Mouse (Mus musculus): ENCODE results near the gene Uhrf2. TPM values are rescaled to one million over a fixed set of nuclear protein-coding genes. Genes with fewer than 3 reads are reported as not detected.

The Uhrf2 gene
- 92.9 and 100 TPM in 2 replicates for polyA plus RNA-seq (2016; fragmentation: Nextera tagmentation; extraction: Ambion mirVana)

- Histone ChIP-seq H3K9me3 (no peaks in the 10 kb centered on the region), H3K36me3 (no peaks in the 10 kb centered on the region), H3K4me1 (replicated peaks) (peaks cover 32% of the 10 kb centered on the region), H3K27me3 (no peaks in the 10 kb centered on the region), H3K4me2 (peak within 1 kb of the TSS; percentile 78), H3K4me3 (replicated peaks) (peak within 1 kb of the TSS; percentile 98), H3K9ac (replicated peaks) (peak within 1 kb of the TSS; percentile 100), H3K27ac (peak within 1 kb of the TSS; percentile 98)
- ATAC-seq (ENCODE audit: insufficient number of reproducible peaks, insufficient read depth, low FRiP score, low TSS enrichment, low read depth) = peak; percentile 96
- 1% methylated on average over 74 of the region's 74 CpGs for WGBS
These were observed at the start of gene Uhrf2 for GRCm38 (mm10) chr19:30029894-30030635. Gene Uhrf2, plus strand, starts transcription at chr19:30030513.

DNA sequence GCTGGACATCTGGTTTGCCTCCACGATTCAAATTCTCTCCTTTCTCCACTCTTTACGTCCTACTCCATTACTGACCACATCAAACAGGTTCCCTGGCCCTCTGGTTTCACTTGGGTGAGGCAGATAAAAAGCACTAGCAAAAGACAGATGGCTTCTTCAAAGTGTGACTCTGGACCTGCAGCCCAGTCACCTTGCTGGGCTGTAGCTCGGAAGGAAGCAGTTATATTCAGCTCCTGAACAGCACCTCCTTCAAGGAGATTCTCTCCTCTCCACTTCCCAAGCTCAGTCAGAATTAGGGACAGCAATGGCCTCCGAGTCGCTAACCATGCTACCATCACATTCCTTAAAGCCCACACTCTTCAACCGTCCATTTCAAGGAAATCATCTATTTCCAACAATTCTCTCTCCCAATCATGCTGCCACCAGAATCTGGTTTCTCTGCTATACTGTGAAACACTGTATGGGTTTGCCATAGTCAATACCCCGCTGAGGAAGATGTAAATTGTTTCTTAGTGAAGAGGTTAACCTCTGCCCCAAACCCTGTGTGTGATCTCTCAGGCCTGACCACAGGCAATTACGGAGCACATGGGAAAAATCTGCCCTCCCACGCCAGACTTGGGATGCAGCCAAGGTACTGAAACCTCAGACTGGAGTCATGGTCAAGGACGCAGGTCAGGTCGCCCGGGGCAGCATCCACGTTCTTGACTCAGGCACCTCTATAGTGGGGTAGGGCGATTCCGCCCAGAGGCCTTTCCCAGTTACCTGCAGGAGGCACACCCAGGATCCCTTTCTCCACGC, 45.9 kb upstream of the Uhrf2 start:
- WGBS = 76% methylated on average over 16 of the region's 16 CpGs
- Histone ChIP-seq H3K9ac (replicated peaks) (no peak overlapping the region), H3K36me3 (no peaks in the 10 kb centered on the region), H3K9me3 (no peaks in the 10 kb centered on the region), H3K4me1 (replicated peaks) (no peaks in the 10 kb centered on the region), H3K4me2 (no peak overlapping the region), H3K4me3 (replicated peaks) (no peak overlapping the region), H3K27me3 (no peaks in the 10 kb centered on the region), H3K27ac (no peak overlapping the region)
- no peak for ATAC-seq (ENCODE audit: insufficient number of reproducible peaks, insufficient read depth, low FRiP score, low TSS enrichment, low read depth)

DNA sequence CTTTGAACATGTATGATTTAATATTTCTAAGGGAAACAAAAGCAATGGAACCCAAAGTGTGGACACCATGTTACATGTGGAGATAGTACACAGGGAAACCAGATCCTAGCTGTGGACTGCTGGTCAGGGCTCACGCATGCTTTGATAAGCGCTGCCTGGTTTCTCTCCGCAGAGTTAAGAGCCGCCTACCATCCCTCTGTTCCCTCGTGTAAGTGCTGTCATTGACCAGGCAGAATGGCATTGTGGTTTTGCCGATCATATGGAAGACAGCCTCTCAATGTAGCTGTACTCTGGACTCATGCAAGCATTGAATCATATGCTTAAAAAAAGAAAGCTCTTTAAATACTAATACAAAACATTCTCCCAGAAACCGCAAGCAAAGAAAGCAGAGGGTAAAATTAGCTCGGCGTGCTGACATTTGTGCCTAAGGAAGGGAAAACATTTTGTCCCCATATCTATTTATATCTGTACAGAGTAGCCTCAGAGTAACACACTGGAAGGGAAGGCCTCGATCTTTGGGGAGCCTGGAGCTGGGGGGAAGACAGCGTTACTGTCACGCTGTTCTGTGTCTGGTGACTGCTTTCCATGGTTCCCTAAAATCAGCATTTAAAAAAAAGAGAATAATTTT, 43.7 kb upstream of the Uhrf2 start:
- Histone ChIP-seq H3K4me1 (replicated peaks) (no peaks in the 10 kb centered on the region), H3K4me3 (replicated peaks) (no peak overlapping the region), H3K9ac (replicated peaks) (no peak overlapping the region), H3K27me3 (no peaks in the 10 kb centered on the region), H3K36me3 (no peaks in the 10 kb centered on the region), H3K9me3 (no peaks in the 10 kb centered on the region), H3K4me2 (no peak overlapping the region), H3K27ac (no peak overlapping the region)
- ATAC-seq (ENCODE audit: insufficient number of reproducible peaks, insufficient read depth, low FRiP score, low TSS enrichment, low read depth) = no peak
- 89% methylated on average over 12 of the region's 12 CpGs for WGBS

DNA sequence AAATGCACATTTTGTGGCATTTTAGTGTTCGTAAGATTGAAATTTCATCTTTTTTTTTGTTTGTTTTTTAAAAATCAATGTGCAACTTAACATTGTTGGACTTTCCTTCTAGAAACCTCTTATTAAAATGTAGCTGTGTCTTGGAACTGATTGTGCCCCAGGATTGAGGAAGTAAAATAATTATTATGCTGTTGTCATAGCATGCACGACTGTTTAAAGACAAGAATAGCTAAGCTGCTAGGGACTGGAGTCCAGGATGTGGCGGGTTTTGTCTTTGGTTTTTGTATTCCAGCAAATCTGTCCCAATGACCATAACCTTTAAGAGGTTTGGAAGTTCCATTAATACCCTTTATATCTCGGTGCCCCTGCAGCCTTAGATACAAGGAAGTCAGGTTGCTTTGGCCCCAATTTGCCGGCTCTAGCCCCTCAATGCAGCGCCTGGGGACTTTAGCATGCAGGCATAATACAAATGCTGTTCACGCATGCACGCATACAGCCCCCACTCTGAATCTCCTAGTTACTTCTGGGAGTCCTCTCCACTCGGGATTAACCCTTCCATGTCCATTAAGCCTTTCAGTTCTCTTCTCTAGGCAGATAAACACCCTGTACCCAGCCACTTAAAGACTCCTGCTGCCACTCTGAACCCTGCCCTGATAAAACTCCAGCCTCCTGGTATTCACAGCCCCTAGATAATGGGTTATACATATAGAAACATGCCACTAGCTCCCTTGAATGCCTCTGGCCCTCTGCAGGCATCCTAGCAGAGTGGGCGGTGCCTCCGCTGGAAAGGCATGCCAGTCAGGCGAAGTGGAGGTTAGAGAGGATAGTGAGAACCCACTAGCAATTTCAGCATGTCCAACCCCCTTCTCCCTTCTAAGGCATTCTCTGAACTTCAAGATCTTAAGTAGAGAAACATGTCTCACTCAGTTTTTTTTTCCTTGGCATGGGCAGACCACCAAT, 29.6 kb upstream of the Uhrf2 start:
- 72% methylated on average over 12 of the region's 12 CpGs for WGBS
- Histone ChIP-seq H3K27me3 (no peaks in the 10 kb centered on the region), H3K4me1 (replicated peaks) (no peaks in the 10 kb centered on the region), H3K4me2 (no peak overlapping the region), H3K4me3 (replicated peaks) (no peak overlapping the region), H3K9me3 (no peaks in the 10 kb centered on the region), H3K9ac (replicated peaks) (no peak overlapping the region), H3K36me3 (no peaks in the 10 kb centered on the region), H3K27ac (no peak overlapping the region)
- no peak for ATAC-seq (ENCODE audit: insufficient number of reproducible peaks, insufficient read depth, low FRiP score, low TSS enrichment, low read depth)

DNA sequence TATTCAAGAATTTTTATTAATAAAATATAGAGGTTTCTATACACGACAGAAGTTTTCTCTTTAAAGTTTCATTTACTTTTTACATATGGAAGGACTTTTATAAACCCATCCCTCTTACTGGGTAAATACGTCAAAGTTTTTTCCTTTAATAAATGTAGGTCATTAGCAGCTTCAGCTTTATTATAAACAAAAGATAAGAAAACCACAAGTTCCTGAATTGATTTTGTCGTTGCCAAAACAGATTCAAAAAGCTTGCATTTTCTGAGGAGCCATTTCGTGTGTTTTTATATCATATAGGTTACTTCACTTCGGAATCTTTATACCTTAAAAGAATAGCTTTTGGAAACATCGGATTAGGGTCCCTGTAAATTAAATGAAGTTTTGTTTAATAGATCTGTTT, 28.8 kb upstream of the Uhrf2 start:
- Histone ChIP-seq H3K27ac (no peak overlapping the region), H3K9ac (replicated peaks) (no peak overlapping the region), H3K4me1 (replicated peaks) (no peaks in the 10 kb centered on the region), H3K27me3 (no peaks in the 10 kb centered on the region), H3K4me3 (replicated peaks) (no peak overlapping the region), H3K4me2 (no peak overlapping the region), H3K9me3 (no peaks in the 10 kb centered on the region), H3K36me3 (no peaks in the 10 kb centered on the region)
- 84% methylated on average over 6 of the region's 6 CpGs for WGBS
- ATAC-seq (ENCODE audit: insufficient number of reproducible peaks, insufficient read depth, low FRiP score, low TSS enrichment, low read depth) = no peak

- ATAC-seq (ENCODE audit: insufficient number of reproducible peaks, insufficient read depth, low FRiP score, low TSS enrichment, low read depth) = no peak
- no peaks in the 10 kb centered on the region for H3K4me1 ChIP-seq (replicated peaks)
- H3K4me3 ChIP-seq (replicated peaks) = no peak within 1 kb of the TSS
- no peaks in the 10 kb centered on the region for H3K9me3 ChIP-seq
- 90% methylated on average over 9 of the region's 9 CpGs for WGBS
- no peaks in the 10 kb centered on the region for H3K36me3 ChIP-seq
- H3K27ac ChIP-seq = no peak within 1 kb of the TSS
- no peaks in the 10 kb centered on the region for H3K27me3 ChIP-seq
- no peak within 1 kb of the TSS for H3K4me2 ChIP-seq
- no peak within 1 kb of the TSS for H3K9ac ChIP-seq (replicated peaks)
These were observed 26.7 kb upstream of the Uhrf2 start, which contains the start of gene Trpd52l3 for GRCm38 (mm10) chr19:30003621-30004020. Gene Trpd52l3, plus strand, starts transcription at chr19:30003790.

DNA sequence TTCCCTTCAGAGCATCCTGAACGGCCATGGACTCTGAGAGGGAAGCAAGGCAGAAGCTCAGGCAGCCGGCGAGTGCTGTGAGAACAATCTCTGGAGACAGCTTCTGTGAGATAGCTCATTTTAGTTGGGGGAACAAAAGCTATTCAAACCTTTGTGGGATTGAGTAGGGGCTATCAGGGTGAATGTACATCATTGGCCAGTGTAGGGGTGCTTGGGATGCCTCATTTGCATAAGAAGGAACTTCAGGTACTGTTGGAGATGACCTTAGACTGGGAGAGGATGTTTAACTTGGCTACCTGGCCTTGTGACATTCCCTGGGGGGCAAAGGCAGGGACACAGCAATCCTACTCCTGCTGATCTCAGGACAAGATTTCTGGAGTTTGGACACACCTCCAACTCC, 23.9 kb upstream of the Uhrf2 start:
- Histone ChIP-seq H3K27ac (no peak overlapping the region), H3K9ac (replicated peaks) (no peak overlapping the region), H3K4me2 (no peak overlapping the region), H3K4me3 (replicated peaks) (no peak overlapping the region), H3K27me3 (no peaks in the 10 kb centered on the region), H3K9me3 (no peaks in the 10 kb centered on the region), H3K4me1 (replicated peaks) (no peaks in the 10 kb centered on the region), H3K36me3 (no peaks in the 10 kb centered on the region)
- 79% methylated on average over 3 of the region's 3 CpGs for WGBS
- ATAC-seq (ENCODE audit: insufficient number of reproducible peaks, insufficient read depth, low FRiP score, low TSS enrichment, low read depth) = no peak

GRCm38 (mm10) chr19:30010520-30011296, 19.6 kb upstream of the Uhrf2 start:
- no peak for ATAC-seq (ENCODE audit: insufficient number of reproducible peaks, insufficient read depth, low FRiP score, low TSS enrichment, low read depth)
- H3K9me3 ChIP-seq = no peaks in the 10 kb centered on the region
- no peaks in the 10 kb centered on the region for H3K36me3 ChIP-seq
- H3K9ac ChIP-seq (replicated peaks) = no peak overlapping the region
- no peak overlapping the region for H3K4me3 ChIP-seq (replicated peaks)
- H3K4me1 ChIP-seq (replicated peaks) = 0 out of 2 replicates have a peak, but pooled peaks cover 4% of the 10 kb centered on the region
- WGBS = 85% methylated on average over 13 of the region's 13 CpGs
- H3K27ac ChIP-seq = no peak overlapping the region
- no peak overlapping the region for H3K4me2 ChIP-seq
- H3K27me3 ChIP-seq = no peaks in the 10 kb centered on the region; the same call in 1 of the 2 replicates

DNA sequence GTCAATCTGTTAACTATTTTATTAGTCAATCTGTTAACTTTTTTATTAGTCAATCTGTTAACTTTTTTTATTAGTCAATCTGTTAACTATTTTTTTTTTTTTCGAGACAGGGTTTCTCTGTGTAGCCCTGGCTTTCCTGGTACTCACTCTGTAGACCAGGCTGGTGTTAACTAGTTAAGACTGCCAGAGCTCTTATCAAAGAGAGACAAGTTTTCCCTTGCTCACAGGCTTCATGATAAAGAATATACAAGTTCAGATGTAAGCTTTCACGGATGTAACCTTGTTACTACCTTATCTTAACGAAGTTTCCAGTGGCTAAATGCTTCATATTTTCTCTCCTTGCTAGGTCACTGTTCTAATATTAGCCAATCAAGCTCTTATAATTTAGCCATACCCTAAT, 16.0 kb upstream of the Uhrf2 start:
- 62% methylated on average over 3 of the region's 3 CpGs for WGBS
- no peak for ATAC-seq (ENCODE audit: insufficient number of reproducible peaks, insufficient read depth, low FRiP score, low TSS enrichment, low read depth)
- H3K9ac ChIP-seq (replicated peaks) = no peak overlapping the region

GRCm38 (mm10) chr19:30016156-30016555, 14.2 kb upstream of the Uhrf2 start:
- no peak for ATAC-seq (ENCODE audit: insufficient number of reproducible peaks, insufficient read depth, low FRiP score, low TSS enrichment, low read depth)
- no peaks in the 10 kb centered on the region for H3K36me3 ChIP-seq
- no peak overlapping the region for H3K4me2 ChIP-seq
- 0 out of 2 replicates have a peak, but pooled peaks cover 4% of the 10 kb centered on the region for H3K4me1 ChIP-seq (replicated peaks)
- H3K27ac ChIP-seq = no peak overlapping the region
- 73% methylated on average over 6 of the region's 6 CpGs for WGBS
- H3K9me3 ChIP-seq = no peaks in the 10 kb centered on the region
- no peak overlapping the region for H3K4me3 ChIP-seq (replicated peaks)
- no peak overlapping the region for H3K9ac ChIP-seq (replicated peaks)
- no peaks in the 10 kb centered on the region; the same call in 1 of the 2 replicates for H3K27me3 ChIP-seq

More for the DNA sequence above, 16.0 kb upstream of the Uhrf2 start:
- 0 out of 2 replicates have a peak, but pooled peaks cover 4% of the 10 kb centered on the region for H3K4me1 ChIP-seq (replicated peaks)
- H3K27ac ChIP-seq = no peak overlapping the region
- H3K4me2 ChIP-seq = no peak overlapping the region
- no peaks in the 10 kb centered on the region for H3K9me3 ChIP-seq
- H3K4me3 ChIP-seq (replicated peaks) = no peak overlapping the region
- no peaks in the 10 kb centered on the region for H3K36me3 ChIP-seq
- H3K27me3 ChIP-seq = no peaks in the 10 kb centered on the region; the same call in 1 of the 2 replicates
